Mouse (Mus musculus): ENCODE data around the gene Otulin. TPM values are rescaled to one million over a fixed set of nuclear protein-coding genes. Genes with fewer than 3 reads are reported as not detected.

The Otulin gene
- polyA plus RNA-seq, 1 experiment from 2014 or later: 35.0 TPM

DNA sequence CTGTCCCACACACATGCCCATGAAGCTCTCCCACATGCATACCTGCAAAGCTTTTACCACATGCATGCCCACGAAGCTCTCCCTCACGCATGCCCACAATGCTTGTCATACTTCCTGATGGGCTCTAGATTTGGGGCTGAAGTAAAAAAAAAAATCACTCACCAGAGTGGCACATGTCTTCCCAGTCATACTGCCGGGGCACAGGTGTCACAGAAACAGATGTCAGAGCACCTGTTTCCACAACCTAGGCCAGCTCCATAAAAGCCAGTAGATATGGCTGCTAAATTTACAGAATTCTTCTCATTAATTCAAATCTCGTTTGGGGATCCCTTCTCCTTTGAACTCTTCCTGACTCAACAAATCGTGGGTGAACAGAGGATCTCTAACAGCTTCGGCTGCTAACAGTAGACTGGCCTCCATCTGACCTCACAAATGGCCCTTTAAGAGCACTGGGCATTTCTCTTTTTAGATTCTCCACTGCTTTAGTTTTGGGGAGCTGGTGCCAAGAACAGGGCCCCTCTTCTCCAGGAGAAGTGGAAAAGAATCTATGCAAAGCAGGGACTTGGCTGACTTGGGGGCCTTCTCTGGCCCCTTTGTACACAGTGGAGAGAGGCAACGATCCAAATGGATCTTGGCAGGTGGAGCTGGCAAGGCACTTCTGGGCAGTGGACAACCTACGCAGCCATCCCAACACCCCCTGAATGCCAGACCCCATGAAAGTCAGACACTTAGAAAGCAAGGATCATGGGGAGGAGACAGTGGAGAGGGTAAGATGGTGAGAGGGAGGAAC is 55.3 kb downstream of the Otulin start:
- no peaks in the 10 kb centered on the region for H3K4me1 ChIP-seq
- H3K9me3 ChIP-seq (replicated peaks): no peaks in the 10 kb centered on the region
- H3K4me2 ChIP-seq: no peak overlapping the region
- peaks cover 66% of the 10 kb centered on the region for H3K36me3 ChIP-seq
- 74% methylated on average over 8 of the region's 8 CpGs for WGBS (ENCODE audit: insufficient replicate concordance)
- H3K4me3 ChIP-seq: no peak overlapping the region
- H3K27ac ChIP-seq: no peak overlapping the region
- ATAC-seq: no peak
- H3K9ac ChIP-seq: no peak overlapping the region
- H3K27me3 ChIP-seq (replicated peaks): no peaks in the 10 kb centered on the region

DNA sequence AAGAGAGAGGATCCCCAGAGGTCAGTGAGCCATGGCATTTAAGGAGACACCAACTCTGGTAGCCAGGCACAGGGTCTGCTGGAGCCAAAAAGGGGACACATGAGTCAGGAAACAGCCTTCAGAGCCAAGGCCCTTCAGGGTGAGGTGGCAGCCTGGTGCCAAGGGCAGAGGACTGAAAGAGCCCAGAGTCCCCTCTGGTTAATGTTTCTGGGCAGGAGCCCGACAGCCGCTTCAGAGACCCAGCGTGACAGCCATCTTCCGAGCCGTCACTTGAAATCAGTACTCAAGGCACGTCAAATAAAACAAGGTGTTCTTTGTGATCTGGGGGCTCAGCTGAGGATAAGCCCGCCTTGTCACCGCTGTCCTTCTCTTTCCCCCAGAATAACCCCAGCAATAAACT is 59.3 kb downstream of the Otulin start:
- no peaks in the 10 kb centered on the region for H3K4me1 ChIP-seq
- WGBS (ENCODE audit: insufficient replicate concordance): 92% methylated on average over 8 of the region's 8 CpGs

DNA sequence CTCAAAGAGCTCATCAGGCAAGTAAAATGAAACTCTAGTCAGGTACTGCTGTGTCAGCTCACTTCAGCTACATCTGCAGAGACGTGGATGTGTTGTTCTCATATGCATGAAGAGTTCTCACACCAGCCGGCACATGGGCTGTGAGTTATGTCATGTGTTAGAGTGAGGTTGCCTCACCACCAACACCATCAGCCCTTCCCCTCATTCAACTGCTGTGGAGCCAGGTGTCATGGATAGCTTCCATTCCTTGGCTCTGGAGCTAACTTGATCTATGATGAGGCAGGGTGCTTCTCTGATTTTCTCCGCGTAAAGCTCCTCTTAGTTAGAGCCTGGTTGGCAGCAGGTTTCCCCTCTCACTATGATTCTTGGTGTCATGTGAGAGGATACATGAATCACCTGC is 60.1 kb downstream of the Otulin start:
- peaks cover 84% of the 10 kb centered on the region for H3K36me3 ChIP-seq
- no peak overlapping the region for H3K27ac ChIP-seq
- H3K4me2 ChIP-seq: no peak overlapping the region
- H3K9me3 ChIP-seq (replicated peaks): no peaks in the 10 kb centered on the region
- H3K4me1 ChIP-seq: no peaks in the 10 kb centered on the region
- H3K4me3 ChIP-seq: no peak overlapping the region
- 91% methylated on average over 4 of the region's 4 CpGs for WGBS (ENCODE audit: insufficient replicate concordance)
- no peak for ATAC-seq
- no peak overlapping the region for H3K9ac ChIP-seq
- no peaks in the 10 kb centered on the region for H3K27me3 ChIP-seq (replicated peaks)

More for the DNA sequence above, 59.3 kb downstream of the Otulin start:
- no peak overlapping the region for H3K27ac ChIP-seq
- no peak overlapping the region for H3K4me2 ChIP-seq
- H3K36me3 ChIP-seq: peaks cover 83% of the 10 kb centered on the region
- H3K9me3 ChIP-seq (replicated peaks): no peaks in the 10 kb centered on the region
- no peaks in the 10 kb centered on the region for H3K27me3 ChIP-seq (replicated peaks)
- no peak overlapping the region for H3K4me3 ChIP-seq
- ATAC-seq: no peak
- H3K9ac ChIP-seq: no peak overlapping the region

DNA sequence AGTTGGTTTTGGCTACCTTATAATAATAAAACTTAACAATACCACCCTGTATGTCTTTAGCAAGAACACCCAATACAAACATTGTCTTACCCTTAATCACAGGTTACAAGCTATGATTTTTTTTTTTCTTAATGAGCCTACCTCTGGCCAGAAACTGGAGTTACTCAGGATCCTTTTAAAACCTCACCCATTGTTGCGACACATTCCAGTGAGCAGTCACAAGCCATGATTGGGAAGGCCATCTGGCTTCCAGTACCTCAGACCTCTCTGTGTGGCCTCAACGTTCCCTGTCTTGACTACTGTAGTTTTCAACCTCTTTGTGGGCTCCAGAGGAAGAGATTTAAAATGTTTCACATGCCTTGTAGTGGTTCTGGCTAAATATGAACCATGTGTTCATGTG is 60.6 kb downstream of the Otulin start:
- no peak overlapping the region for H3K4me3 ChIP-seq
- H3K27ac ChIP-seq: no peak overlapping the region
- peaks cover 85% of the 10 kb centered on the region for H3K36me3 ChIP-seq
- H3K4me2 ChIP-seq: no peak overlapping the region
- H3K9me3 ChIP-seq (replicated peaks): no peaks in the 10 kb centered on the region
- ATAC-seq: no peak
- no peak overlapping the region for H3K9ac ChIP-seq
- H3K27me3 ChIP-seq (replicated peaks): no peaks in the 10 kb centered on the region
- H3K4me1 ChIP-seq: no peaks in the 10 kb centered on the region
- 75% methylated on average over 2 of the region's 2 CpGs for WGBS (ENCODE audit: insufficient replicate concordance)

DNA sequence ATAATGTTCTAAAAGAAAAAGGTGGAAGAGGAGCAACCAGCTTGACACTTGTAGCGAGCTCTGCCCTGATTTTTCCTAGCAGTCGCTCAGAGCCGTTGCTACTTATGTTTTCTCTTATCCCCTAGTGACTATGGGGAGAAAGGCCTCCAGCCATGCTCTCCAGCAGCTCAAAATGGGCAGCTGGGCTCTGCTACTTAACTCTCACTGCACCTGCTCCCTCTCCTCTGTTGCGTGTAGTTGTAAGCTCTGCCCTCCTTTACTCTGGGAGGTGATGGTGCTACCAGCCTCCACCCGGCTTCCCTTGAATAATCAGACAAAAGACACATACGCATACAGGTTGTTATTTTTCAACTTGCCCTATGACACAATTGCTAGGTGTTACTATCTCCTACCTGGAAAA is 62.1 kb downstream of the Otulin start:
- ATAC-seq: no peak
- Histone ChIP-seq H3K9ac (no peak overlapping the region), H3K27me3 (replicated peaks) (no peaks in the 10 kb centered on the region), H3K27ac (no peak overlapping the region), H3K9me3 (replicated peaks) (no peaks in the 10 kb centered on the region), H3K4me1 (no peaks in the 10 kb centered on the region), H3K4me2 (no peak overlapping the region), H3K36me3 (peaks cover 87% of the 10 kb centered on the region), H3K4me3 (no peak overlapping the region)
- WGBS (ENCODE audit: insufficient replicate concordance): 84% methylated on average over 6 of the region's 6 CpGs

DNA sequence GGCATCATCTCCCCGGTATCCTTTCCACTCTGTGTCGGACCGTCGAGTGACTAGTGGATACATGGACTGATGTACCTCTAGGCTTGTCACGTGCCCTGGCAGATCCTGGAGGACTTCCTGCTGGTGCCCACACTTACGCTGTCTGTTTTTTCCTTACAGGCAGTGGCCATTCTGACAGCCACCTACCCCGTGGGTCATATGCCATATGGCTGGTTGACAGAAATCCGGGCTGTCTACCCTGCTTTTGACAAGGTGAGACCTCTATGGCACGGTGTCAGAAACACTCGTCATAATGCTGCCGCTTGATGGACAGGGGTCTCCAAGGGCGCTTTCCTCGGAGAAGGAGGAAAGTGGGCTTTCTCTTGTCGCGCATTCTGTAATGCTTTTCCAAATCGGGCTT is 63.1 kb downstream of the Otulin start:
- H3K36me3 ChIP-seq: peaks cover 83% of the 10 kb centered on the region

DNA sequence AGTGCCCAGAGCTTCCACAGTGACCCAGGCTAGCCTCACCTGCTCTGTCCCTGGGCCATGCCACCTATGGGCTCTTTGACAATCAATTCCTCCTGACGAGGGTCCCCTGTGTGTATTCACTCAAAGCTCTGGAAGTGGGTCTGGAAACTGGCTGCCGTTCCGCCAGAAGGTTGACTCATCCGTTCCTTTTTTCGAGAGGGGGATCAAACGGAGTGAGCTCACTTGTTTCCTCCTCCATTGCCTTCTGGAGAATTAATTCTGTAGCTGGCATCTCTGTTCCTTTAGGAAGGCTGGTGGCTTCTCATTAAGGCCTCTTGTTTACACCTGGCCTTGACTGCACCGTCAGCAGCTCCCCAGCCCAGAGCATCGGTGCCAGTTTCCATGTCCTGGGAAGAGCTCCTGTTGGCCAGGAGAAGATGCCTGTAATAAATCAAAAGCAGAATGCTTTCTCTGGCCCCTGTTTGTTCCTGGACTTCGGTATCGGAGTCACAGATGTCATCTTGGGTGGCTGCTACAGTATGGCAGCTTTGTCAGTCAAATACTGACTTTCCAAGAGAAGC is 64.8 kb downstream of the Otulin start:
- H3K27ac ChIP-seq: no peak overlapping the region
- no peak for ATAC-seq
- no peak overlapping the region for H3K4me2 ChIP-seq
- no peaks in the 10 kb centered on the region; the same call in 1 of the 2 replicates for H3K4me1 ChIP-seq
- H3K9me3 ChIP-seq (replicated peaks): no peaks in the 10 kb centered on the region
- no peak overlapping the region for H3K9ac ChIP-seq
- peaks cover 79% of the 10 kb centered on the region for H3K36me3 ChIP-seq
- 86% methylated on average over 10 of the region's 10 CpGs for WGBS (ENCODE audit: insufficient replicate concordance)
- H3K4me3 ChIP-seq: no peak overlapping the region
- H3K27me3 ChIP-seq (replicated peaks): no peaks in the 10 kb centered on the region

More for the DNA sequence above, 63.1 kb downstream of the Otulin start:
- 86% methylated on average over 16 of the region's 16 CpGs for WGBS (ENCODE audit: insufficient replicate concordance)
- no peak overlapping the region for H3K9ac ChIP-seq
- H3K4me3 ChIP-seq: no peak overlapping the region
- H3K27me3 ChIP-seq (replicated peaks): no peaks in the 10 kb centered on the region
- no peak for ATAC-seq
- no peak overlapping the region for H3K4me2 ChIP-seq
- H3K4me1 ChIP-seq: no peaks in the 10 kb centered on the region
- H3K27ac ChIP-seq: no peak overlapping the region
- H3K9me3 ChIP-seq (replicated peaks): no peaks in the 10 kb centered on the region

DNA sequence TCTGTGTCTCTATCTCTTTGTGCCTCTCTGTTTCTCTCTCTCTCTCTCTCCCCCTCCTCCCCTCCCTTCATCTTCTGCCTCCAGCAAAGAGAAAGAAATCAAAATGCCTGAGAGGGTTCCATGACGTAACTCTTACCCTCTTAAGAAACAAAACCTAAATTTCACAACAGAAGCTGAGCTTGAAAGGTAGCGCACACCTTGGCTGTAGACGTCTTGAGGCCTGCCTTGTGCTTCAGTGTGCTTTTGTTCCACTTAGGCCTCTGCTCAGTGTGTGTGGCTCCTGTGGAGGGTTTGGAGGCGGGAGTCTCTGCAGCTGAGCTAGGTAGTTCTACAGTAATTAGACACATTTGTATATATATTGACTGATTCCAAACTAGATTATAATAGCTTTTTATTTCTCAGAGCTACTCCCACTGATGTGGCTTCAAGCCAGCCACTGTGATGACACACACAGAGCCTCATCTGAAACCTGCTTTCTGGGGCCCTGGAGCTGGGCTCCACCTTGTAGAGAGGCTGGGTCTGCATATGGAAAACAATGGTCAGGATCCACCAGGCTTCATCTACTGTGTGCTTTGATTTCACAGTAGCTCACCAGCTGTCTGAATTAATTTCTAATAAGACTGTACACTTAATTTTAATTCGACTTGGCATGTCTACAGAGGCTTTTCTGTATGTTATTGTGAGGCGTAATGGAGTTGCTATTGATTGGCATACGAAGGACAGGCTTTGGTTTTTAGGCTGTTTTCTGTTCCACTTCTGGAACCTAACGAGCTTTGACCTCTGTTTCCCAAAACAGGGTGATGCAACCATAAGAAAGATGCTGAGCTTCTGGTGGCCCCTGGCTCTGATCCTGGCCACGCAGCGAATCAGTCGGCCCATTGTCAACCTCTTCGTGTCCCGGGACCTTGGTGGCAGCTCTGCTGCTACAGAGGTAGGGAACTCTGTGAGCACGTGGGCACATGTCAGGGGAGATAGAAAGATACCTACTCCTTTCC is 66.1 kb downstream of the Otulin start:
- Histone ChIP-seq H3K36me3 (peaks cover 67% of the 10 kb centered on the region), H3K4me3 (no peak overlapping the region), H3K9ac (no peak overlapping the region), H3K9me3 (replicated peaks) (no peaks in the 10 kb centered on the region), H3K4me1 (no peaks in the 10 kb centered on the region; the same call in 1 of the 2 replicates), H3K27ac (no peak overlapping the region), H3K4me2 (no peak overlapping the region), H3K27me3 (replicated peaks) (no peaks in the 10 kb centered on the region)
- 84% methylated on average over 14 of the region's 14 CpGs for WGBS (ENCODE audit: insufficient replicate concordance)
- no peak for ATAC-seq

DNA sequence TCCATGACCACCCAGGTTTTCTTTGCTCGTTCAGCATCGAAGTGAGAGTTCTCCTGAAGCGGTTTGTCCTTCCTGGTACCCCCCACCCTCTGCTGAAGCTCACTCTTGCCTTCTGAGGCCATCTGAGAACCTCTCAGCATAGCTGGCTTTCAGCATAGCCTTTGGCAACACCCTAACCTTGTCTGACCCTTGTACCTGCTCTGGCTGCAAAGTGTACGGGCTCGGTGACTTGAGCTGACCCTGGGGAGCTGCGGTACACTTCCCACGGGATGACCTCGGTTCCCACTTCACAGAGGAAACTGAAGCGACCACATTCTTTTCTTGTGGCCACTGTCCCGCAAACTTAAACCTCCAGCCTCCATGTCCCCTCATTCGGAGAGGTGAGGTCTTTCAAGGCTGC is 70.2 kb downstream of the Otulin start:
- WGBS (ENCODE audit: insufficient replicate concordance): 76% methylated on average over 11 of the region's 11 CpGs
- Histone ChIP-seq H3K4me2 (no peak overlapping the region), H3K36me3 (peaks cover 55% of the 10 kb centered on the region), H3K4me1 (no peaks in the 10 kb centered on the region; the same call in 1 of the 2 replicates), H3K27me3 (replicated peaks) (no peaks in the 10 kb centered on the region), H3K4me3 (no peak overlapping the region), H3K9ac (no peak overlapping the region), H3K9me3 (replicated peaks) (no peaks in the 10 kb centered on the region), H3K27ac (no peak overlapping the region)
- no peak for ATAC-seq

DNA sequence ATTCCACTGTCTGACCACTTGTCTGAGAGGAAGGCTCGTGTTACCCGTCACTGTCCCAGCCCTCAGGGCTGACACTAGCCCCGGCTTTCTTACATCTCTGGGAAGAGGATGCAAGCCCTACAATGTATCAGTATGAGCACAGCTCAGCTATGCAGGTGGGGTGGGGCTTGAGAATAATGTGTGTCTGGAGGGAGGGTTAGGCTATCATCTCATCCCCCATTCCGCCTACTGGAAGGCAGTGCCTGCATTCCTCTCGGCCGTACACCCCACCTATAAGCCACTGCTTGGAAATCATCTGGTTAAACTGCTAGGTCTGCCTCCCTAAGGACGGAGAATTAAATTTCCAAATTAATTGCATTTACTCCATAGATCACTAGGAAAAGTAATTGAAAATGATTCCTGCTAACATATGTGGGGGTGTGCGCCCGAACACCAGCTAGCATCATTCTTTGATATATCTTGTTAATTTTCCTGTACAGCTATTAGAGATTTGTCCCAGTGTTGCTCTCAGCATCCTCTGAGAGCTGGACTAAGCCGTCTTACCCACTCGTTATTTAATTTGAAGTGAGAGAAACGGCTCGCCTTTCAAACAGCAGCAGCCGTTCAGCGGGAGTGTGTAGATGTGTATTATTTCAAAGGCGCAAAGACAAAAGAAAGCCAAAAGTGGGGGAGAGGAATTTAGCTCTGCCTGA is 71.9 kb downstream of the Otulin start:
- ATAC-seq: no peak
- WGBS (ENCODE audit: insufficient replicate concordance): 86% methylated on average over 16 of the region's 16 CpGs

DNA sequence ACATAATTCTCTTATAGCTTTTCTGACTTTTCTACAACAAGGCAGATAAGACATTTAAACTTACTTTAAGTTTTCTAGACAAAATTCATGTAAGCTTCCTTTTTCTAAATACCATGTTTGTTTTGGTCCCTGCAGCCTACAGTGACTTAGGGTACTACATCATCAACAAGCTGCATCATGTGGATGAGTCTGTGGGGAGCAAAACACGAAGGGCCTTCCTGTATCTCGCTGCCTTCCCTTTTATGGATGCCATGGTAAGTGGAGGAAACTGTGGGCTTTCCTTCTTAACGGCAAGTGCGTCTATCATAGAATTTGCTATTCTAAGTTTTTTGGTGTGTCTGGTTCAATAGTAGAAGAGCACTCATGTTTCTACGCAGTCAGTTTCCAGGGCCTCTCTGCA is 76.9 kb downstream of the Otulin start:
- WGBS (ENCODE audit: insufficient replicate concordance): 64% methylated on average over 5 of the region's 5 CpGs
- Histone ChIP-seq H3K9me3 (replicated peaks) (no peaks in the 10 kb centered on the region), H3K27ac (no peak overlapping the region), H3K4me1 (peaks cover 16% of the 10 kb centered on the region), H3K9ac (no peak overlapping the region), H3K36me3 (peaks cover 40% of the 10 kb centered on the region), H3K27me3 (replicated peaks) (no peaks in the 10 kb centered on the region), H3K4me2 (no peak overlapping the region), H3K4me3 (no peak overlapping the region)
- ATAC-seq: no peak

More for the DNA sequence above, 71.9 kb downstream of the Otulin start:
- Histone ChIP-seq H3K36me3 (peaks cover 58% of the 10 kb centered on the region), H3K27me3 (replicated peaks) (no peaks in the 10 kb centered on the region), H3K9ac (no peak overlapping the region), H3K4me1 (no peaks in the 10 kb centered on the region; the same call in 1 of the 2 replicates), H3K27ac (no peak overlapping the region), H3K4me3 (no peak overlapping the region), H3K9me3 (replicated peaks) (no peaks in the 10 kb centered on the region), H3K4me2 (no peak overlapping the region)
